Mouse (Mus musculus) A20 (cell line): ENCODE data around the gene Olfr213.
"Not testable (repeated sequence)": the region's sequence is repeated elsewhere in the genome, so short reads cannot be mapped to it uniquely, and the experiment has no call there.

Experiments used
- DNase-seq: peaks from one replicate; pipeline ENCODE4 v3.0.0-alpha.2; 2011; ENCODE audit warnings: low read depth, low spot score

Gene Olfr213

GRCm38 (mm10) chr6:116538156-116538555 is at the start of gene Olfr213:
Gene Olfr213 (plus strand): TSS chr6:116538456.
- DNase-seq, result no peak

GRCm38 (mm10) chr6:116488791-116489190 is 49.5 kb upstream of the Olfr213 start, which contains the start of gene Olfr211:
Gene Olfr211 (plus strand): TSS chr6:116489091.
- no peak for DNase-seq

DNA sequence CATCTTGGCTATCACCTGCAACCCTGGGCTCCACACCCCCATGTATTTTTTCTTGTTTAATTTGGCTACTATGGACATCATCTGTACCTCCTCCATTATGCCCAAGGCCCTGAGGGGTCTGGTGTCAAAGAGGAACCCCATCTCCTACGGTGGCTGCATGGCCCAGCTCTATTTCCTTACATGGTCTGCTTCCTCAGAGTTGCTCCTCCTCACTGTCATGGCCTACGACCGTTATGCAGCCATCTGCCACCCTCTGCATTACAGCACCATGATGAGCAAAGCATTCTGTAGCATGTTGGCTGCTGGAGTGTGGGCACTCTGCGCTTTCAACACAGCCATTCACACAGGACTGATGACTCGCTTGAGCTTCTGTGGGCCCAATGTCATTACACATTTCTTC is 44.5 kb upstream of the Olfr213 start:
- DNase-seq, result no peak

DNA sequence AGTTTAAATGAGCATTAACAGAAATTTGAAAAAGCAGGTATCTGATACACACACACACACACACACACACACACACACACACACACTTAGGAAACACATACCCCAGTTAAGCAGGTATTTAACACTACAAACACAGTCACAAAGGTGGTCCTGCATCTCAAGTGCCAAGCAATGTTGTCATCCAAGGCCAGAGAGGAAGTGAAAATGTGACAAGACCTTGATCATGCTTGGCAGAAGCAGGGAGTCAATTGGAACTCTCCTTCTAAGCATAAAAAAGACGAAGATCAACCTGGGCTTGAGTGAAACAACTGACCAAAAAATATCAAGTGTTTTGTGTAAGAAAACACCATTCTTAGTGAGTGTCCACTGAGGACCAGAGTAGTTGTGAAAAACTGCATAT is 42.3 kb upstream of the Olfr213 start:
- DNase-seq, result peak; percentile 6

- not testable (repeated sequence) for DNase-seq
Measured at GRCm38 (mm10) chr6:116506302-116507003, 31.8 kb upstream of the Olfr213 start, which contains the start of gene Olfr212. Gene Olfr212 (plus strand): TSS chr6:116506516.

- no peak for DNase-seq
Measured at GRCm38 (mm10) chr6:116514832-116515231, 23.4 kb upstream of the Olfr213 start.

GRCm38 (mm10) chr6:116542500-116542899 is 4.2 kb downstream of the Olfr213 start:
- no peak for DNase-seq

DNA sequence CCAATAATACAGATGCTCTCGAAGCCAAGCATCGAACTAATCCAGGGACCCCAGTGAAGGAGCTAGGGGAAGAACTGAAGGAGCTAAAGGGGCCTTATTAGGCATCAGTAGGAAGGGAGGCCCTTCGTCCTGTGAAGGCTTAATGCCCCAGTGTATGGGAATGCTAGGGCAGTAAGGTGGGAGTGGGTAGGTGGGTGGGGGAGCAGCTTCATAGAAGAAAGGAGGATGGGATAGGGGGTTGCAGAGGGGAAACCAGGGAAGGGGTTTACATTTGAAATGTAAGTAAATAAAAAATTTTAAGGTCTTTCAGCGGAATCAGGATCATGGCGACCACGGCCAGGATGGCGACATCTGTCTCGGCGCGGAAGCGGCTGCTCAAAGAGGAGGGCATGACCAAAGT is 12.6 kb downstream of the Olfr213 start, which contains the start of gene Gm5580:
Gene Gm5580, plus strand, starts transcription at position 301 of the 400 bp plus-strand sequence.
- not testable (repeated sequence) for DNase-seq

GRCm38 (mm10) chr6:116553935-116554334 is 15.7 kb downstream of the Olfr213 start, which contains the start of gene Olfr214:
Gene Olfr214 (plus strand): TSS chr6:116554235.
- no peak for DNase-seq

GRCm38 (mm10) chr6:116554952-116555351 is 16.7 kb downstream of the Olfr213 start:
- no peak for DNase-seq

DNA sequence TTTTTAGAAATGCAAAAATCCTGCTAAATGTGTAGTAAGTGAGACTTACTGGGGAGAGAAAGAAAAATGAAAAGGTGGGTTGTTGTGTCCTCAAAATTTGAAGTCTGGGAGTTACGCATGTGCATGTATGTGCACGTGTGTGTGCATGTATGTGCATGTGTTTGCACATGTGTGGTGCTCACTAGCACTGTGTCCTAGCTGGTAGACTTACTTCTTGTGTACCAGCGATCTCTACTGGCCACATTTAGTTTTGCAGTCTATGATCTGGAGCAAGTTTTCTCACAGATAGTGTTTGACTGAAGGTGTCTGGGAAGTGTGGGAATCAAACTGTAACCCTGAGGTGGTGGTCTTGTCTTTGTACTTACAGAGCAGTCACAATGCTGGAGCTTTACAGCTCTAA is 31.6 kb downstream of the Olfr213 start:
- peak; percentile 61 for DNase-seq

GRCm38 (mm10) chr6:116584095-116584494 is 45.8 kb downstream of the Olfr213 start, which contains the start of gene Olfr215:
Gene Olfr215 (minus strand): TSS chr6:116584195.
- DNase-seq, result no peak
